Mouse (Mus musculus): ENCODE results near the gene Olfr20. TPM values are rescaled to one million over a fixed set of nuclear protein-coding genes. Genes with fewer than 3 reads are reported as not detected.
"Not testable (repeated sequence)": the region's sequence is repeated elsewhere in the genome, so short reads cannot be mapped to it uniquely, and the experiment has no call there.

Gene Olfr20
- polyA plus RNA-seq (2015; fragmentation: Nextera tagmentation; extraction: Ambion mirVana): not detected in 2 replicates

DNA sequence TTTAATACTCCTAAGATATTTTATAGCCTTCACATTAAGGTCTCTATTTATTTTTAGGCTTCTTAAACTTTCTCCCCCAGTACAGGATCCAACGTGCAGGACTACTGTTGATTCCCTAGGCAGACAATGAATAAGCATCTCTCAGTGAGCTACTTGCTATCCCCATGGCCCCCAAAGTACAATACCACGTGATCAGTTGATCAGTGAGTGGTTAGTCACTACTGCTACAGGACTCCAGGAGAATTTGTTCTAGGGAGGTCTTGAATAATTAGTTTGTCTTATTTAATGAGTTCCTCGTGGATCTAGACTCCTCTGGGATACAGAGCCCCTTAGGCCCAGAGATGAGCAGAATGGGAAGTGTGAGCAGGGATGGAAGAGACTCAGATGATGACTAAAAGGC is at the start of gene Olfr20:
Gene Olfr20, plus strand, starts transcription at position 301 of the 400 bp plus-strand sequence.
- 47% methylated on average over 3 of the region's 3 CpGs for WGBS
- Histone ChIP-seq H3K9me3 (replicated peaks) (no peaks in the 10 kb centered on the region), H3K27me3 (replicated peaks) (no peaks in the 10 kb centered on the region), H3K36me3 (no peaks in the 10 kb centered on the region), H3K4me1 (no peaks in the 10 kb centered on the region), H3K9ac (replicated peaks) (no peak within 1 kb of the TSS), H3K4me3 (replicated peaks) (no peak within 1 kb of the TSS), H3K4me2 (no peak within 1 kb of the TSS), H3K27ac (replicated peaks) (no peak within 1 kb of the TSS)
- ATAC-seq (ENCODE audit: low FRiP score): no peak

DNA sequence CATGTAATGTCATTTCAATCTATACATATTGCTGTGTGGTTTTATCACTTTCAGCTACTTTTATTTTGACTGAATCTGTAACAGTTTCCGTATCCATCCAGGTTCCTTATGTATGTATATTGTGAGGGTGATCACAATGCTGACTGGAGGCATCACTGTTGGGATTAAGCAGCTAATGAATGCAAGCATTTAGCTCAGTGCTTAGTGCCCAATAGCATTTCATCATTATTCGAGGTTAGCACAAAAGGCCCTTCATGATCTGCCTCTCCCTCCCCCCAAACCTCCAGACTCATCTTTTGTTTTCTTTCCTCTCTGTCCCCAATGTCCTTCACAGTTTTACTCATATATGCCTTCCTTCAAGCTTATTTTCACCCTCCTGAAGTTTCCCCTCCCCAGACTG is 47.5 kb upstream of the Olfr20 start:
- ATAC-seq (ENCODE audit: low FRiP score): no peak
- Histone ChIP-seq H3K9me3 (replicated peaks) (no peaks in the 10 kb centered on the region), H3K4me3 (replicated peaks) (no peak overlapping the region), H3K27me3 (replicated peaks) (no peaks in the 10 kb centered on the region), H3K27ac (replicated peaks) (no peak overlapping the region), H3K36me3 (no peaks in the 10 kb centered on the region), H3K4me1 (no peaks in the 10 kb centered on the region), H3K4me2 (no peak overlapping the region), H3K9ac (replicated peaks) (no peak overlapping the region)
- WGBS: 47% methylated on average over 2 of the region's 2 CpGs

DNA sequence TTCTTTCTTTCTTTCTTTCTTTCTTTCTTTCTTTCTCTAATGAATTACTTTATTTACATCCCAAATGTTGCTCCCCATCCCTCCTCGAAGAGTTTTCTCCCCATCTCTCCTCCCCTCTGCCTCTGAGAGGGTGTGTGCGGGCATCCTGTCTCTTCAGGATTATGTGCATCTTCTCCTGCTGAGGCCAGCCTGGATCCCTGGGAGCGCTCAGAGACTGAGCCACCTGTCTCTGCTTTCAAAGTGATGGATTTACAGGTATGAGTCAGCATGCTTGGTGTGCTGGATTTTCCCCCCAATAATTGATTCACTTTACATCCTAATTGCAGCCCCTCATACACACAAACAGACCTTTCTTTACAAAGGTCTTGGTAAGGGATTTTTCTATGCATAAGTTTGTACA is 34.6 kb upstream of the Olfr20 start:
- WGBS: 34% methylated on average over 3 of the region's 3 CpGs
- ATAC-seq (ENCODE audit: low FRiP score): no peak

DNA sequence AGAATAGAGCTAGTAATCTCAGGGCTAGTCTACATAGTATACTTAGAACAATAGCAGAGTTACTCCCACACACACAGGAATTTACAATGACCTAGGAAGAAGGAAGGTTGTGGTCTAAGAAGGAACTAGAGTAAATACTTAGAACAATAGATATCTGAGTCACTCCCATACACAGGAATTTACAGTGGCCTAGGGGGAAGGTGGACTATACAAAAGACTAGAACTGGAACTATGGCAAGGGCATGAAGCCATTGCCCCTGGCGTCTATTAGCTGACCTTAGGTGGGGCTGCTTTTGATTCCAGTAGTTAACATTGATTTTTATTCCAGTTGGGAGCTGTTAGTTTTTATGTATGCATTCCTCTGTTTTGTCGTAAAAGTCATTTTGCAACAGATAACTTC is 32.0 kb upstream of the Olfr20 start:
- H3K4me1 ChIP-seq; H3K9ac ChIP-seq (replicated peaks); H3K9me3 ChIP-seq (replicated peaks); ATAC-seq (ENCODE audit: low FRiP score); H3K36me3 ChIP-seq; H3K27me3 ChIP-seq (replicated peaks); H3K27ac ChIP-seq (replicated peaks); H3K4me3 ChIP-seq (replicated peaks); H3K4me2 ChIP-seq: not testable (repeated sequence)
- WGBS: 82% methylated on average over 2 of the region's 2 CpGs

More for the DNA sequence above, 34.6 kb upstream of the Olfr20 start:
- Histone ChIP-seq H3K27me3 (replicated peaks) (no peaks in the 10 kb centered on the region), H3K9me3 (replicated peaks) (no peaks in the 10 kb centered on the region), H3K4me1 (no peaks in the 10 kb centered on the region), H3K27ac (replicated peaks) (no peak overlapping the region), H3K9ac (replicated peaks) (no peak overlapping the region), H3K36me3 (no peaks in the 10 kb centered on the region), H3K4me3 (replicated peaks) (no peak overlapping the region), H3K4me2 (no peak overlapping the region)

DNA sequence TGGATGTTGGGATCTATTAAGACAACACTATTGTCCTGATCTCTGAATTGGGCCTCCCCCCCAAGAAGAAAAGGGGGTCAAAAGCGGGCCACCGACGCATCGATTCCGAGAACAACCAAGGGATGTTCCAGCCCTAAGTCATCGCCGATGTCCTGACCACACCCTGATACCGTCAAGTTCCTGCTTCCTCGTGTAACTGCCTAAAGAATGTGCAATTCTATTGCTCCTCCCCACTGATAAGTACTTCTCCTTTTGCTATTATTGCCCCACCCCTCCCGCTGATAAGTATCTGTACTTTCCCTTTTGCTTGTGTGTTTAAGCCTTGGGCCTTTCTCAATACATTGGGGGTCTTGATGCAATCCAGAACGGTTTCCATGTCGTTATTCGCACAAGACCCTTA is 29.5 kb upstream of the Olfr20 start:
- not testable (repeated sequence) for H3K4me3 ChIP-seq (replicated peaks); H3K9me3 ChIP-seq (replicated peaks); ATAC-seq (ENCODE audit: low FRiP score); H3K4me1 ChIP-seq; H3K27ac ChIP-seq (replicated peaks); H3K36me3 ChIP-seq; H3K27me3 ChIP-seq (replicated peaks); H3K4me2 ChIP-seq; H3K9ac ChIP-seq (replicated peaks)
- WGBS: 97% methylated on average over 13 of the region's 13 CpGs

DNA sequence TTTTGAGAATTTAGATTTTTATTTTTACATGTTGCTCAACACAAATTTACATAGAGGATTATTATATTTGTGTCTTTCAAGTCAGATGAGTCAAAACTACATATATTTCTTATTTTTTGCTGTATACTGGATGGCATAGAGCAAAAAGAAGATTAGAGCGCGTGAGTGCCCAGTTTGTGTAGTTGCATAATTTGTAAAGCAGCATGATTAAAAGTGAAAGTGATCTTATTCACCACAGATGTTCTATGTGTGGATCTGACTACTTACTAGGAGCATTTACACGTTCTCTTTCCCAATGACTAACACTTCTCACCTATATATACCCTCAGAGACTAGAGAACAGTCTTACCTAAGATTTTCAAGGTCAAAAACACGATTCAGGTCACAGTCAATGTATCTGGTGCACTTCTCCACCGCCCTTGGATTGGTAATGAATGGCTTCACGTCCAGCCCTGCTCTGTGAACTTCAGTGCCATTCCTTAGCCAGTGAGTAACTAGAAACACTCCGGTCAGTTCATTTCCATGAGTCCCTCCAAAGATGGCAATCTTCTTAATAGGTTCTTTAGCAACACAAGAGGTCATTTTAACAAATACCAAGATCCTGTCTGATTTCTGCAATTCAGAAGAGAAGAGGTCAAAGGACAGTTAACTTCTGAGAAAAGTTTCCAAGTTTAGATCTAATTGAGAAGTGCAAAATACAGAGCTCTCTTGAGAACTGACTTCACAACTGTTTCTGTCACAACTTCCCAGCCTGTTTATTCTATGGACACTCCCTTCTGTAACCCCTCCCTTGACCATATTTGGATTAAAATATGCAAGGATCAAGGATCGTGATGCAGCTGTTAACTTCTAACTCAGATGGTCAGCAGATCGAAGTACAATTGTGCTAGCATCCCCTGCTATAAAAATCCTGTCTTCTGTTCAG is 26.4 kb upstream of the Olfr20 start:
- 74% methylated on average over 9 of the region's 9 CpGs for WGBS
- Histone ChIP-seq H3K36me3 (no peaks in the 10 kb centered on the region), H3K4me3 (replicated peaks) (no peak overlapping the region), H3K27ac (replicated peaks) (no peak overlapping the region), H3K9ac (replicated peaks) (no peak overlapping the region), H3K4me2 (no peak overlapping the region), H3K9me3 (replicated peaks) (no peaks in the 10 kb centered on the region), H3K27me3 (replicated peaks) (no peaks in the 10 kb centered on the region), H3K4me1 (peaks cover 2% of the 10 kb centered on the region; the same call in 1 of the 2 replicates)
- no peak for ATAC-seq (ENCODE audit: low FRiP score)

DNA sequence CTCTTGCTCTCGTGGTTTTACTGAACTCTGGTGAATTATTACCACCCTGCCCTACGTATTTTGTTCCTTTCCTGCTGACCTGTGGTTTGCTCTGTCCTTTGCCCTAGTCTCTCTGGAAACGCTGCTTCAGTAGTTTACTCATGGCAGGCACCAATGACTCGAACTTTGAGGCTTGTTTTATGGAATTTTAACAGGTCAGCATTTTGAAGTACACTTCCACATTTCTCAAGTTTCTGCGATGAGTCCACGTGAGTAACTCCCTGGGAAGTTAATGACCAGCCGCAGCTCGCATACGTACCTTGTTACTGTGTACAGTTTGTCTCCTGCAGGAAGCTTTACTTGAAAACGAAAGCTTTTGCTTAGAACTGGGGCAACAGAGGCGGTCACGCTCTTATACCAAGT is 24.1 kb upstream of the Olfr20 start:
- Histone ChIP-seq H3K4me3 (replicated peaks) (no peak overlapping the region), H3K4me2 (no peak overlapping the region), H3K27me3 (replicated peaks) (no peaks in the 10 kb centered on the region), H3K36me3 (no peaks in the 10 kb centered on the region), H3K9me3 (replicated peaks) (no peaks in the 10 kb centered on the region), H3K27ac (replicated peaks) (no peak overlapping the region), H3K9ac (replicated peaks) (no peak overlapping the region), H3K4me1 (peaks cover 2% of the 10 kb centered on the region; the same call in 1 of the 2 replicates)
- WGBS: 61% methylated on average over 12 of the region's 12 CpGs
- ATAC-seq (ENCODE audit: low FRiP score): no peak

DNA sequence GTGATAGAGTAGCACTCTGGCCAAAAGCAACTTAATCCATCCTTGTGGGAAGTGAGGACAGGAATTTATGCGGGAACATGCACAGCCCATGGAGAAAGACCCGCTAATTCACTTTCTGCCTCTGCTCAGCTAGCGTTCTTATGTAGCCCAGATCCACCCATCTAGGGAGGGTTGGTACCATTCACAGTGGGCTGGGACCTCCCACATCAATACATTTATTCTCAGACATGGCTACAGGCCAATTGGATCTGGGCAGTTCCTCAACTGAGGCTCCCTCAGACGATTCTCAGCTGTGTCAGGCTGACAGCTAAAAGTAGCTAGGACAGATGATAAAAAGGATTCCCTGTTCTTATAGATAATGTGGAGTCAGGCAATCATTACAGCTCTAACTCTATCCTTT is 23.2 kb upstream of the Olfr20 start:
- Histone ChIP-seq H3K27ac (replicated peaks) (no peak overlapping the region), H3K27me3 (replicated peaks) (no peaks in the 10 kb centered on the region), H3K36me3 (no peaks in the 10 kb centered on the region), H3K4me1 (peaks cover 2% of the 10 kb centered on the region; the same call in 1 of the 2 replicates), H3K9me3 (replicated peaks) (no peaks in the 10 kb centered on the region), H3K4me2 (no peak overlapping the region), H3K4me3 (replicated peaks) (no peak overlapping the region), H3K9ac (replicated peaks) (no peak overlapping the region)
- 66% methylated on average over 4 of the region's 4 CpGs for WGBS
- no peak for ATAC-seq (ENCODE audit: low FRiP score)

DNA sequence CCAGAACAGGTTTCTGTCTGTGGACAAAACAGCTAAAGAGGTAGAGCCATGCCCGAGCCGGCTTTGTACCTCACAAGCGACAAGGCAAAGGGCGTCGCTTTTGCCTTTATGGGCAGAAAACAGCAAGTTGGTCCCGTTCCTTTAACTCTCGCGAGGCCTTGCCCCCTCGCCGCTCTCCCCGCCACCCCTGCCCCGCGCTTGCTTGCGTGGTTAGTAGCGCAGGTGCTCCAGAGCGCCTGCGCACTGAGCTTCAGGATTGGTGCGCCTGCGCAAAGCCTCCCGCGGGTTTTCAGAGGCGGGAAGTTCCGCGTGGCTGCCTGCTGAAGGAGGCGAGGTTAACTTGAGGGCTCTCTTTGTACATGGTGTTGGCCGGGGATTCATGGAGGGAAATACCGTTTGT is 21.1 kb upstream of the Olfr20 start, which contains the start of the genes Aspa, Gm49340 and Spata22:
Gene Aspa, minus strand, starts transcription at position 155 of the 400 bp plus-strand sequence.
Gene Gm49340, plus strand, starts transcription at position 300 of the 400 bp plus-strand sequence.
Gene Spata22, plus strand, starts transcription at position 300 of the 400 bp plus-strand sequence.
- Histone ChIP-seq H3K4me3 (replicated peaks) (no peak within 1 kb of the TSS), H3K4me1 (peaks cover 2% of the 10 kb centered on the region; the same call in 1 of the 2 replicates), H3K9ac (replicated peaks) (no peak within 1 kb of the TSS), H3K4me2 (no peak within 1 kb of the TSS), H3K36me3 (no peaks in the 10 kb centered on the region), H3K27me3 (replicated peaks) (no peaks in the 10 kb centered on the region), H3K27ac (replicated peaks) (no peak within 1 kb of the TSS), H3K9me3 (replicated peaks) (no peaks in the 10 kb centered on the region)
- no peak for ATAC-seq (ENCODE audit: low FRiP score)
- WGBS: 85% methylated on average over 27 of the region's 27 CpGs

DNA sequence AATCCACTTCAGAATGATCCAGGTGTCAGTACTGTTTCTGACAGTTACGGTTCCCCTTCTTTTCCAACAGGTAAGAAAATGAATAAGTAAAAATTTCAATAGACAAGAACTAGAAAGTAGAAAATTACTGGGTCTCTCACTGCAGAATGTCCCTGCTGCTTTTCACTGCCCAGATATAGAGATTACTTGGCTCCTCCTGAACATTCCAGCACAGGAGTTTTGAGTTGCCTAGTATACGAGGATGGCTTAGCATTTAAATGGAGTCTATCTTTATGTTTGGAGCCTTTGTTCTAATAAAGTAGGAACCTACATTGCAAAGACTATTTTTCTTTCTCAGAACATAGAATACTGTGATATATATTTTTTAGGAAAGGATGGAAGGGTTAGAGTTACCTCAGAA is 17.2 kb upstream of the Olfr20 start:
- H3K27me3 ChIP-seq (replicated peaks): no peaks in the 10 kb centered on the region
- ATAC-seq (ENCODE audit: low FRiP score): no peak
- WGBS: 65% methylated on average over 2 of the region's 2 CpGs
- no peak overlapping the region for H3K4me3 ChIP-seq (replicated peaks)
- no peak overlapping the region for H3K9ac ChIP-seq (replicated peaks)
- no peak overlapping the region for H3K4me2 ChIP-seq
- H3K27ac ChIP-seq (replicated peaks): no peak overlapping the region
- H3K4me1 ChIP-seq: no peaks in the 10 kb centered on the region
- H3K36me3 ChIP-seq: no peaks in the 10 kb centered on the region
- no peaks in the 10 kb centered on the region for H3K9me3 ChIP-seq (replicated peaks)

DNA sequence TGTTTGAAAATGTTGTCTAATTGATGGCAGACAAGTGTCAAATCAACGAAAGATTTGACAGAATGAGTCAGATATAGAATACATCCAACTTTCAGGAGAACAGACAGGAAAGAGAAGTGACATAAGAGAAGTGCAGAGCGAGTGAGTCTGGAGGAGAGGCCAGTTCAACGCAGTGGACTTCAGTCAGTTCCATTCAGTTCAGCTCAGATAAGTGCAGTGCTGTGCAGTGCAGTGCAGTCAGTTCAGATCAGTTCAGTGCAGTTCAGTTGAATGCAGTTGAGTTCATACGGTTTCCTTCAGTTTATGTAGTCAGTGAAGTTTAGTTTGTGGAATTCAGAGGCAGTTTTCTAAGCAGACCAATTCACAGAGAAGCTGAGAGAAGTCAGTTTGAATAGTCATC is 13.7 kb upstream of the Olfr20 start:
- ATAC-seq (ENCODE audit: low FRiP score): no peak
- no peaks in the 10 kb centered on the region for H3K36me3 ChIP-seq
- no peaks in the 10 kb centered on the region for H3K4me1 ChIP-seq
- H3K4me3 ChIP-seq (replicated peaks): no peak overlapping the region
- no peak overlapping the region for H3K9ac ChIP-seq (replicated peaks)
- no peaks in the 10 kb centered on the region for H3K27me3 ChIP-seq (replicated peaks)
- WGBS: 80% methylated on average over 4 of the region's 4 CpGs
- no peak overlapping the region for H3K4me2 ChIP-seq
- no peaks in the 10 kb centered on the region for H3K9me3 ChIP-seq (replicated peaks)
- no peak overlapping the region for H3K27ac ChIP-seq (replicated peaks)

DNA sequence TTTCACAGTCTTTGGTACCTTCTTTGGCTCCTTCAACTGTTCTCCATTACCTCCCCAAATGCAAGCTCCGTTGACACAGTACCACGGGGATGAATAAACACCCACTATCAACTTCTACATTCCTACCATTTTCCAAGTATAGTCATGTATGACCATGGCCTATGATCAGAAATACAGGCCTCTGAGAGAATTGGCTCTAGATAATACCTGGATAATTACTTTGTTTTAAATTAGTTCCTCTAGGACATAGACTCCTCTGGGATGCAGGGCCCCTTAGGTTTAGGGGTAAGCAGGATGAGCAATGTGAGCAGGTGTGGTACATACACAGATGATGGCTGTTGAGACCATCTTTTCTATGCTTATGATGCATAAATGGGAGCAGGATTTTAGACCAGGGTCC is 20.4 kb downstream of the Olfr20 start, which contains the start of gene Olfr376:
Gene Olfr376, plus strand, starts transcription at position 301 of the 400 bp plus-strand sequence.
- no peak within 1 kb of the TSS for H3K9ac ChIP-seq (replicated peaks)
- no peak within 1 kb of the TSS for H3K4me3 ChIP-seq (replicated peaks)
- 94% methylated on average over 2 of the region's 2 CpGs for WGBS
- no peaks in the 10 kb centered on the region for H3K36me3 ChIP-seq
- no peak within 1 kb of the TSS for H3K4me2 ChIP-seq
- no peak within 1 kb of the TSS for H3K27ac ChIP-seq (replicated peaks)
- ATAC-seq (ENCODE audit: low FRiP score): no peak
- no peaks in the 10 kb centered on the region for H3K4me1 ChIP-seq
- H3K27me3 ChIP-seq (replicated peaks): no peaks in the 10 kb centered on the region
- H3K9me3 ChIP-seq (replicated peaks): no peaks in the 10 kb centered on the region
